Mouse (Mus musculus): ENCODE data around the gene Ciz1. TPM values are rescaled to one million over a fixed set of nuclear protein-coding genes. Genes with fewer than 3 reads are reported as not detected.

The Ciz1 gene
- total RNA-seq, 4 experiments from 2014 or later: 65.8 to 82.5 (median 75.7) TPM

DNA sequence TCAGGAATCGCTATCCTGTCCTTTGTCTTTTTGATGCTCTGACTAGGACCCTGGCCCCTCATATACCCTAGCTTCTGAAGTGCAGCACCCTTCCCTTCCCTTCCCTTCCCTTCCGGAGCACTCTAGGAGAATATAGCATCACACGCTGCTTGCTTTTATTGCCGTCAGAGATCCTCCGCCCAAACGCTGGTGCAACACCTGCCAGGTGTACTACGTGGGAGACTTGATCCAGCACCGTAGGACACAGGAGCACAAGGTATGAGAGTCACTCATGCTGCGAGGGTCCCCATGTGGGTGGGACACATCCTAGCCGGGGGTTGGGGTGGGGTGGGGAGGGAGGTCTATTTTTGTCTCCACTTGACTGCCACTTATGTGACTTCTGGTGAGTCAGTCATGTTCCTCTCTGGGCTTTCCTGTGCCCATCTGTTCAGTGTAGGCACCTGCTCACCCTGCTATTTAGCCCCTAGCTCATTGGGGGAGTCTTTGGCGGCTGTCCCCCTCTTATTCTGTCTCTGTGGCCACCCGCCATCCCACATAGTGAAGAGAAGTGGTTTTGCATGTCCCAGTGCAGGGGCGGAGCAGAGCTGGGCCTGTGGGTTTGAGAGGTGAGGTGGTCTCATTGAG lies 23.3 kb downstream of the Ciz1 start:
- DNase-seq (ENCODE audit: low spot score in 2 of 2): peak in 1 of 2 experiments; percentile 69

DNA sequence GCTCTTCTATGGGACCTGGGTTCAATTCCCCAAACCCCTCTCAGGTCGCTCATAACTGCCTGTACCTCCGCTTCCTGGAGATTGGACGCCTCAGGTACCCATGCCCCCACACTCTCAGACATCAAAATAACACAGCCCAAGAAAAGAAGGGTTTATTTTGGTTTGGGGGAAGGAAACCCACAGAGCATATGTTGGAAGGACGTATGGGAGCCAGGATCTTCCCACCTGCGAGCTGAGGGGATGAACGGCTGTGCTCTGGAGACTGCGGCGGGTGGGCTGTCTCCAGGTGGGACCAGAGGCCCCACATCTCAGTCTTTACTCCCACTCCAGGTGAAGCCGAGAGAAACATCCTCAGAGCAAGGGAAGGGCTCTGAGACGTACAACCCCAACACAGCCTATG lies 24.8 kb downstream of the Ciz1 start:
- DNase-seq (ENCODE audit: low spot score in 2 of 2): peak in 1 of 2 experiments; percentile 64

DNA sequence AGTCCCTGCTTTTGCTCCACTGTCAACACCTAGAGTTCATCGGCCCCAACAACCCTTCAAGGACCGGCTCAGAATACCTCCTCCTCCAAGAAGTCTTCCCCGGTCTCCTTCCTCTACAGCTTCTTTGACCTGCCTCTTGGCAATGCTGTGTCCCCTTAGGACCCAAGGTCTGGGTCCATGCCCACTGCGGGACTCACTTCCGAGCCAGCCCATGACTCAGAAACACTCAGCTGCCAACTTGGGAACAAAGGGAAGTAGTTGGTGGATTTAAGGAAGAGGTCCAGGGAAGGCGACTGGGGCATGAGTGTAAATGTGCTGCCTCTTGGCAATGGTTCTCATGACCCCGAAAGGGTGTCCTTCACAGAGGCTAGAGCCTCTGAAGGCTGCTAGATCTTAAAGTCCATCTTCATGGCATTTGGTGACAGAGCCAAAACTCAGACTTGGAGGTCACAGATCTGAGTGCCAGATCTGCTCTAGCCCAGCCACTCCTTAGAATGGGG lies 27.9 kb downstream of the Ciz1 start:
- no peak for DNase-seq (ENCODE audit: low spot score in 2 of 2)

DNA sequence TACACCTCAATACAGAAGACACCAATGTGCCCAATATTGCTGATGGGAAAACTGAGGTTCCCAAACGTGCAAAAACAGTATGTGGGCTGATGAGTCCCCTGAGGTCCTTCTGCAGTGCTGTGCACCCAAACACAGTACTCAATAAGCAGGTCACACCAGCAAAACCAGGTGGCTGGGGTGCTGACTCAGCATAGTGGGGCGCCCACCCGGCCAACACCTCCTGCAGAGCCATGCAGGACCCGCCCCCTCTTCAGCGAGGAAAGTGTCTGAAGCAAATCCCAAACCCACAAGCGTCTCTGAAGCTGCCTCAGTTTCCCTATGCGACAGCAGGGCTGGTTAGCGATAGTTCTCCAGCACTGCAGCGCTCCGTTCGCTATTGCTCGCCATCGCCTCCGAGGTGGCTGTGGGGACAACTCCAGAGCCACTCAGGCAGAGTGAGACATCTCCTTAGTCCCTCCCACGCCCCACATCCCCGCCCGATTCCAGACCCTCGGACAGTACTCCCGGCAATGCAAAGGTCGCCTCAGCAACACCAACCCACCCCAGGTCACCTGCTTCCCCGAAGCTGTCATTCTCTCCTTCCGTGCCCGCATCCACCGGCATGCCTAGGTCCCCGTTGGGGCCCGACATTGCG lies 29.1 kb downstream of the Ciz1 start:
- DNase-seq (ENCODE audit: low spot score in 2 of 2): peak in 1 of 2 experiments; percentile 64

DNA sequence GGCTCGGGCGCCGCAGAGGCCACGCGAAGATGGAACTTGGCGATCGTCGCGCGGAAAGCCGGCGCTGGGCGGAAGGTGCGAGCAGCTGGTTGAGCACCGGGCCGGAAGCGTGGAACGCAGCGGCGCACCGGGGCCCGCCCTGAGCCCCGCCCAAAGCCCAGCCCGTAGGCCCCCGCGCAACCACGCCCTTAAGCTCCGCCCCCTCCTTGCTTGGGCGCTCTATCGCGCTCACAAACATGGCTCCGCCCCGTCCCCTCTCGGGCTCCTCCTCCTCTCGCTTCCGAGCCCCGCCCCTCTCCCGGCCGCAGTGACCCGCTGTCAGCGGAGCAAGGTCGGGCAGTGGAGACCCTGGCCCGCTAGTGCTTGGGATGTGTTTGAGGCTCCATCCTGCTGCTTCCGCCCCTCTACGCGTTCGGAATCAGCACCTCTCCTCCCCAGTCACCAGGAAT lies 29.7 kb downstream of the Ciz1 start, which contains the start of gene 1110008P14Rik:
TSS of gene 1110008P14Rik (minus strand) at position 164 of the 449 bp plus-strand sequence.
- DNase-seq (ENCODE audit: low spot score in 2 of 2): peak; percentile 70 to 90

DNA sequence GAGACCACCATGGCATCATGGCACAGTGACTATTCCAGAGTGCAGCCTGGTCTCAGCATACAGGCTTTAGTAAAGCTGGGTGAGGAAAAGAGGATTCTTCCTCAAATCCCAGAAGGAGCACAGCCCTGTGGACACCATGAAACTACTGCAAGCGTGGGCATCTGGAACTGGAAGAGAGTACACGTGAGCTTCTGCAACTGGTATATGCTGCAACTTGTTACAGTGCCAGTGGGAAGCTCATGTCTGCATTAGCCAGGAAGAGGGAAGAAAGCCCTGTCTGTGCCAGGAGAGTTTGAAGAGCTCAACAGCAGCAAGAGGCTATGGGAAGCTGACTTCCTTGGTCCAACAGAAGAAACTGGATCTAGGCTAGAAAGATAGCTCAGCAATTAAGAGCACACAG lies 30.6 kb downstream of the Ciz1 start:
- no peak for DNase-seq (ENCODE audit: low spot score in 2 of 2)

DNA sequence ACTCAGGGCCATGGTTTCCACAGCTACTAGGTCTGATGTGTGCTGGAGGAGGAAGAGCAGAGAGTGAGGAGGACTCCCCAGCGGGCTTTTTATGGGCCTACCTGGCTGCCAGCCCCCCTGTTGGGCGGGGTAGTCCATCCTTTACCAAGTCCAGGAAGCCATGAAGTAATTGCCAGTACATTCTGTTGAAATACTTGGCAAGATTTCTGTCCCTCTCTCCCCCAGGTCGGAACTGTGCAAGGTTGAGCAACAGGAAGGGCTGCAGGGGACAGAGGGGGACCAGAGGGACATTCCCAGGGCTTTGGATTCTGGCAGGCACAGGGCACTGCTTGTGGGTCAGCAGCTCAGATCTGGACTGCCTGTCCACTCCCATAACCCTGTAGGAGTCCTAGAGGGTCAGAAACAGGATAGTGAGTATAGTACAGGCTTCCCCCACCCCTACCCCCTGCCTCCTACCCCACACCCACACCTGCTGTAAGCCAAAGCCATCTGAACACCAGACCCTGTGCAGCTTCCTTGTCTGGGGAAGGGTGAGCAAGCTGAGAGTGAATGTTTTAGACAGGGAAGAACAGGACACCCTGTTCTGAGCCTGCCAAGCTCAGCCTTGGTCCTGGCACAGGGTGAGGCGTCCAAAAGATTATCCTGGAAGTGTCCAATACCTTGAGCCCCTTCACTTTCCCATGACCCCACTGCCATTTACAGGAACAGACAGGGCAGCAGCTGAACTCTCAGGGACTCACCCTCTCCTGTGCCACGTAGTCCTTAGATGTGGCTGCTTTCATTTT lies 35.8 kb downstream of the Ciz1 start, which contains the start of gene Lcn2:
TSS of gene Lcn2 (minus strand) at position 547 of the 785 bp plus-strand sequence.
- DNase-seq (ENCODE audit: low spot score in 2 of 2): no peak

DNA sequence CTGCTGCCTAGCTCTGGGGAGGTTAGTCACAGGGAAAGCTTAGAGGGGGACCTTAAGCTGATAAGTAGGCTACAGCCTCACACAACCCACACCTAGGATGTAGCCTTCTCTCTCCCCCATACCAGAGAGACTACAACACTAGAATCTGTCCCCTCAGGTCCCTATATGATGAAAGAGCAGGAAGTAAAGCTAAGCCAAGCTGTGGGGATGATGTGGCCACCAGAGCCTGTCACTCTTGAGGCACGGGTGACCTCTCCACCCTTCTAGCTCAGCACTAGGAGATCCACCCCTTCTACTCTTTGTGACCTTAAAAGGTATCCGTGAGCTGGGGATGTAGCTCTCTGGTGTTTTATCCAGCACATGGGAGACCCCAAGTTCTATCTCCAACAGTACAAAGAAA lies 37.0 kb downstream of the Ciz1 start:
- no peak for DNase-seq (ENCODE audit: low spot score in 2 of 2)

DNA sequence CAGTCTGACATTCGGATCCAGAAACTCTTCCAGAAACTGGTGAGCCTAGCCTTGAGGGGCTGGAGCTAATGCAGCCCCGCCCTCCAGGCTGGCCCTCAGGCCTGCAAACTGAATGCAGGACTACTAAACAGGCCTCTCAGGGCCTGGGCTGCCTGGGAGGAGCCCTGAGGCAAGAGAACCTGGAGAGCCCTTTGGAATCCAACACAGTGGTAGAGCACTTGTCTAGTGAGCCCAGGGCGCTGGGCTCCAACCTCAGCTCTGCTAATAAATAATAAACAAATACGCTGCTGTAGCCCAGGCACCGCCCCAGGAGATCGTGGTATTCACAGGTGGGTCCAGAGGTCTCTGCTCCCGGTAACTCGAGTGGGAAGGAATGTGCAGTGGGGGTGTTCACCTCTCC lies 38.7 kb downstream of the Ciz1 start:
- DNase-seq (ENCODE audit: low spot score in 2 of 2): no peak

DNA sequence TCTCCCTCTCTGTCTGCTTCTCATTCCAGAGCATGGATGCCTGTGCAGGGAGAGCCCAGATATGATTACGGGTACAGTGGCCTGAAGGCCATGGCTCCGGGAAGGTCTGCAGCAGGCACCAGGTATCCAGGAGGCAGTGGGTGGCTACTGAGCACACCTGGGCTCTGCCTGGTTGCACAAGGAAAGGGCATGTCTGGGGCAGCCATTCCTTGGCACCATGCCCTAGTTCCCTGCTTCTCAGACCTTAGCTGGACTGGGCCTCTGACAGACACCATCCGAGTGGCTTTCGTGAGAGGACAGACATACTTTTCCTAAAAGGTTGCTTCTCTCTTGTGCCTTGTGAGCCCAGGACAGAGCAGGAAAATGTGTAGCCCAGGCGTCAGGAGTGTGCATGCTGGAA lies 39.9 kb downstream of the Ciz1 start:
- no peak for DNase-seq (ENCODE audit: low spot score in 2 of 2)

DNA sequence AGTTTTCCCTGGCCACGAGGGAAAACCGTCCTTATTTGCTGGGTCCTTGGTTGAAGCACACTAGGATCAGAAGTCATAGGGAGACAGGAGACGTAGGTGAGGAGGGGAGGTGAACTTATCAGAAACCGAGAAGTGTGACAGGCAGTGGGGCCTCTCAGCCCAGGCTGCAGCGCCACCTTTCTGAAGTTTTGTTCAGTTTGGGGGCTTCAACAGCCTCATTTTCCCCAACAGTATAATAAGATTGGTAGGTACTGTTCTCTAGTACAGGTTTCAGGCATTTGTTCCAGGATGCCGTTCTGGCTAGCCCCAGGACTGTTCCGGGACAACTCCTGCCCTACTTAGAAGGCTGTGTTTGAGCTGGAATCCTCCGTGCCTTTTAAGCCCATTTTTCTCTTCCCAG lies 42.8 kb downstream of the Ciz1 start:
- DNase-seq (ENCODE audit: low spot score in 2 of 2): no peak

DNA sequence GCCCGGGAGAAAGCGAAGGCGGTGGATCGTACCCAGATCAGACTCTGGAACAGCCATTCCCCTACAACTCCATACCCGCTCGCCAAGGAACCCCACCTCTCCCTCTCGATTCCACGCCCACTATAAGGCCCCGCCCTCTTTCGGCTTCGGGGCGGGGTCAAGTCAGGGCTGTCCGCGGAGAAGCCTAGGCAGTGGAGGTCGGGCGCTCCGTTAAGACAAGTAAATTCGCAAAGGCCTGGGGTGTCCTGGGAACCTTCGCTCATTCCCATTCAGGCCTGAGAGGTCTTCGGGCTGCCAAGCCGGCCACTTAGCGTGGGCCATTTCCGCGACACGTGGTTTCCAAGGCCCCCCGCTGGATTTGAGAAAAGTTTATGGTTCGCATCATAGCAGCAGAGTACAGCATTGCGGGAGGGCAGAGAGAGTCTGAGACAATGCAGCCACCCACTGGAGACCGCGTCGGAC lies 43.4 kb downstream of the Ciz1 start, which contains the start of gene Ptges2:
TSS of gene Ptges2 (plus strand) at position 413 of the 462 bp plus-strand sequence.
- DNase-seq (ENCODE audit: low spot score in 2 of 2): peak; percentile 87 to 88

DNA sequence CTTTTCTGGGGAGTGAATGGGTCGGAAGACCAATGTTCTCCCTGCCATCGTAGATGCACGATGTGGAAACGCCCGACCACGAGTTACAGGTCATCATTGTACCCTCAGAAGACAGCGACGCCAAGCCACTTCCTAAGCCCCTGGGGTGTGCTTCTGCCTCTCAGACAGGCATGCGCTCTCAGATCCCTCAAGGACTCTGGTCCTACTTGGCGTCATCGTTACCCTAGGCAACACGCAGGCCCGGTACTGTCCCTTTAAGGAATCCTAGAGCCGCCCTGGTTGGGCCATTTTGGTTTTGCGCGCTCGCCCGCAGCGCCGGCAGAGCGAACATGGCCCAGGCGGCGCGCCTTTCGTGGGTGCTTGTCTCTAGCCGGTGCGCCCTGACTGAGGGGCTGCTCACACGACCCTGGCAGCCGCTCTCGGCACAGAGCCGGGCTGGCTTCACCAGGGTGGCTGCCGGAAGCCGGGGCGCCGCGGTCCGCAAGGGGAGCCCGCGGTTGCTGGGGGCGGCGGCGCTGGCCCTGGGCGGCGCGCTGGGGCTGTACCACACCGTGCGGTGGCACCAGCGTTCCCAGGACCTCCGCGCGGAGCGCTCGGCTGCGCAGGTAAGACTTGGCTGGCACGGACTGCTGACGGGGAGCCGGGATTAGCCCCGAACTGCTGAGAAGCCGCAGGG lies 44.0 kb downstream of the Ciz1 start:
- DNase-seq (ENCODE audit: low spot score in 2 of 2): peak; percentile 90 to 94

DNA sequence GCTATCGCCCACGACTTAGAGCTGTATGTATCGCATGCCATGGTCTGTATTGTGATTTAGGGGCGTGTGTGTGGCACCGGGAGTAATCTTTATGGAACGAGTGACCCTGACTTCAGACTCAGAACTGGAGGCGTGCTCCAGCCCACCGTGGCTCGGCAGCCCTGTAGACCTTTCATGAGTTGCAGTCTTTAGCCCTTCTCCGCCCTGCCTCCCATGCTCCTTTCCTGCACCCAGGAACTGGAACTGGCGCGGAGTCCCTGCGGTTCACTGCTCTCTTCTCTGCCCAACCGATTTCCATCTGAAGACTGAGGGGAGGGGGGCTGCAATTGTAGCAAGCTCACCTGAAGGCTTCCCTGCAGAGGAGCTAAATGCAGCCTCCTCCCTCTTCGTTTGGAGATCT lies 44.6 kb downstream of the Ciz1 start:
- no peak for DNase-seq (ENCODE audit: low spot score in 2 of 2)

DNA sequence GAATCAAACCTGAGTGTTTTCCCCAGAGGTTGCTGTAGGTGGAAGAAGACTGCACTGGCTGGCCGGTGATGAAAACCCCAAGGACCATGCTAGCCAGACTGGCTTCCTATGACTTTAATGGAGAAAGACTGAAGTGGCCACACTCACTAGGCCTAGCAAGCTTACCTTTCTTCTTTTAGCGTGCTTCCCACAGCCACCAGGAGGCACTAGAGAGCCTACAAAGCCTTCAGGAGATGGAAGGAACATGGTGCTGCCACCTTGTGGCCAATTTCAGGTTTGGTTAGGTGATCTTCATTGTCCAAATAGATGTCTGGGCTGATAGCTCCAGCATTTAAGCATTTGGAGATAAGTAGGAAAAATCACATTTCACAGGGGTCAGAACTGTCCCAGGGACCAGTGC lies 52.5 kb downstream of the Ciz1 start:
- DNase-seq (ENCODE audit: low spot score in 2 of 2): peak; percentile 85 to 90

DNA sequence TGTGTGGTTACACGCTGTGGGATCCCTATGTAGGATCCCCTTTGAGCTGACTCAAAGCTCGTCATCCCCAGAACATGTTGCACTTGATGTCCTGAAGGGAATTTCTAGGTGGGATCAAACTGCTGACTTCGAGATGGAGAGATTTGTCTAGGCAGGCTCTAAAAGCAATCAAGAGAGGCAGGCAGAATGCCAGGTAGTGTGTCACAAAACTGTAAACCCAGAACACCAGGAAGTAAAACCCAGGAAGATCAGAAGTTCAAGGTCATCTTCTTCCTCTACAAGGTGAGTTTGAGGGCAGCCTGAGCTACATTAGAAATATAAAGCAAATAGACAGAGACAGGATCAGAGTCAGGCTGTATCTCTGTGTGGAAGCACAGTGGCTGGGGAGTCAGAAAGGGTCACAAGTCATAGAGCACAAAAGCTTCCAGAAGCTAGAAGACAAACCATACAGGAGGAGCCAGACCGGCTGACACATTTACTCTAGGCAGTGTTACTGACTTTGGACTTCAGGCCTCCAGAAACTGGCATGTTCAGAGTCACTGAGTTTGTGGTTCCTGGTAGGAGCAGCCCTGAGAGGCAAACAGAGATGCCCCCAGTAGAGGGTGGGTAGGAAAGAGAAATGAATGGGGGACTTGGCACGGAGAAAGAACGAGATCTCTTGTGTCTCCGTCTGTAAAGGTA lies 55.2 kb downstream of the Ciz1 start:
- DNase-seq (ENCODE audit: low spot score in 2 of 2): no peak

DNA sequence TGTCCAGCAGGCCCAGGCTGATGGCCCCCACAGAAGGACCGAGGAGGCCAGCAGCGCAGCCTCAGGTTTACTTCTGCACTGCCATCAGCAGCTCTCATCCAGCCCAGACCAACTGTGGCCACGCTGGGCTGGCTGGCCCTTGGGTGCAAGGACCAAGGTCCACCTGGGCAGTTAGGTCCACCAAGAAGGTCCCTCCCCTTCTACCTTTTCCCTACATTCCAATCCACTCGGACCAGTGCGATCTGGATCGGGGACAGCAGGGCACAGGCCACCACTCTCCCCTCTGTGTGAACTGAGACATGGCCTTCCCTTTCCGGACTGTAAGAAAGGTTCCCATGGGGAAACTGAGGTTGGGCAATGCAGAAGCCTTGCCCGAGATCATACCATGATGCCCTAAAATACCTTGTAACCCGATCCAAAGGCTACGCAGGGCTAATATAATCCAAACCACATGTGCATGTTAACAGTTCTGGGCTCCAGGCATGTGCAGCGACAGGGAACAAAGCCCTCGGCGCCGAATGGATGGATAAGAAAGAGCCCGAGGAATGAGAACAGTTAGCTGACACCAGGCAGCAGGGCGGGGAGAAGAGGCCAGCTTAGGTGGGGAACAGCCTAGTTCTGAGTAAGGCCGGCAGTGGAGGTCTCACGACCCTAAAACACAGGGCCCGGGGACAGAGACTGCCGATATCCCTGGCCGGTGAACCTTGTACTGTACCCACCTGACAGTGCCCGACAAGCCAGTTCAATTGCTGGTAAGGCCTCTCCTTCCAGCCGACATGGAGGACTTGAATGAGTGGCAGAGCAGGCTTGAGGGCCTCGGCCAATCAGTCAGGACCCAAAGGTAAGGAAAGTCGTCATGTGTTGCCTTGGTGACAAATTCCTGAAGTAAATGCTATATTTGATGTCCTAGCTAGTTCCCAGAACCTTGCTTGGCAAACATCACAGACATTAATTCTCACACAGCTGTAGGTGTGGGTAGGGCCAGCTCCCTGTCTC lies 56.6 kb downstream of the Ciz1 start:
- DNase-seq (ENCODE audit: low spot score in 2 of 2): no peak

DNA sequence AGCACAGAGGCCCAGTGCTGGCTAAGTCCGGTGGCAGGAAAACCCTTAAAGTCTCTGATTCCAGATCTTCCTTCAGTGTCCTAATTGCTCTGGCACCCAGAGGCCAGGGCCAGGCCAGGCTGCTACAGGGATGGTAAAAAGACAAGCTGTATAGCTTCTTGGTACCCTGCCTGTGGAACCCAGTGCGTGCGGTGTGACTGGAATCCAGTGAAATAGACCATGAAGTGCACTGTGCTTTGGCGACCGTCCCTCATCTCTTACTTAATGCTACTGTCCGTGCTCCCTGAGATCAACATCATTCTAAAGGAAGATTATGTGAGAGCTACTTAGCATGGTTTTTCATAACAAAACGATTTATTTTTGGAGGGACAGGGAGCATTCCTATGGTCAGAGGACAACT lies 59.3 kb downstream of the Ciz1 start:
- no peak for DNase-seq (ENCODE audit: low spot score in 2 of 2)

DNA sequence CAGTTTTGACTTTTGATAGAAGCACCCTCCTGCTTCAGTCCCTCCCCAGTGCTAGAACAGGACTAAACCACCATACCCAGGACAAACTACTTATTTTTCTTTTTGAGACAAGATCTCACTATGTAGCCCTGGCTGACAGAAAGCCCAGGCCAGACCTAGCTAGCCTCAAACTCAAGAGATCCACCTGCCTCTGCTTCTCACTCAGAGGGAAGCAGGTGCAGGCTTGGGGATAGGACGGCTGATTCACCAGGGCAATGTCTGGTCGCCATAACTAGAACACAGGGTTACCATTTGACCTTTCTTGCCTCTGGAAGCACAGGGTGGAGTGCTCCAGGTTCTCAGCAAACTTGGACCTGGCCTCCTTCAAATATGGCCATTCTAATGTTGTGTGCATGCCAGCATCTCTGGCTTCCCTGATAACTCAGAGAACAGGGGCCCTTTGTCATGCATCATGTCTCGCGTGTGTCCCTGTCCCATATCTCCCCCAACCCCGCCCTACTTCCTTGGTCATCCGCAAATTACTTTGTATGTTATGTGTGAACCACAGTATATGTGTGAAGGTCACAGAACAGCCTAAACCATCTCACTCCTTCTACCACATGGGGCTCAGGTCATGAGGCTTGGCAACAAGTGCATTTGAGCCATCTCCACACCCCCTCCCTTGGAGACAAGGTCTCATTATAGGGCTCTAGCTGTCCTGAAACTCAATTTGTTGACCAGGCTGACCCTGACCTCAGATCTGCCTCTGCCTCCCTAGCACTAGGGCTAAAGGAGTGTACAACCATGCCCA lies 60.8 kb downstream of the Ciz1 start:
- no peak for DNase-seq (ENCODE audit: low spot score in 2 of 2)

Measured in left cerebral cortex, adult 8-10 months (tissue).